Mouse (Mus musculus) limb, embryonic 12.5 days (tissue): Measurements from ENCODE around the gene Guk1. TPM values are rescaled to one million over a fixed set of nuclear protein-coding genes. Genes with fewer than 3 reads are reported as not detected.
A peak's percentile ranks its signal among the peaks of the same experiment; 100 is the strongest.

Source experiments
- ATAC-seq: fragments of 200-750 bp; cut with Nextera tagmentation; 2 replicates; pipeline ENCODE4 v1.8.0; 2017; ENCODE audit warnings: low read depth, moderate TSS enrichment; ENCODE audit not compliant: insufficient number of reproducible peaks, insufficient read depth, low FRiP score, low TSS enrichment
- H3K27ac ChIP-seq: fragments of 300-500 bp; sonication (generic); 2 replicates; pipeline ENCODE4 v1.5.1; 2016; ENCODE audit warnings: mild to moderate bottlenecking, moderate library complexity
- H3K27me3 ChIP-seq: fragments of 300-500 bp; sonication (generic); 2 replicates; pipeline ENCODE4 v1.6.1; 2016; ENCODE audit warnings: mild to moderate bottlenecking, moderate library complexity
- H3K36me3 ChIP-seq: fragments of 300-500 bp; sonication (generic); 2 replicates; pipeline ENCODE4 v1.6.1; 2016; ENCODE audit warnings: mild to moderate bottlenecking, moderate library complexity
- H3K4me1 ChIP-seq: fragments of 300-500 bp; sonication (generic); replicated peaks from 2 replicates; pipeline ENCODE4 v1.6.1; 2016
- H3K4me2 ChIP-seq: fragments of 300-500 bp; sonication (generic); 2 replicates; pipeline ENCODE4 v1.6.1; 2016; ENCODE audit warnings: mild to moderate bottlenecking, moderate library complexity
- H3K4me3 ChIP-seq: fragments of 300-500 bp; sonication (generic); replicated peaks from 2 replicates; pipeline ENCODE4 v1.5.1; 2016; ENCODE audit warnings: mild to moderate bottlenecking
- H3K9ac ChIP-seq: fragments of 300-500 bp; sonication (generic); replicated peaks from 2 replicates; pipeline ENCODE4 v1.6.1; 2016; ENCODE audit warnings: mild to moderate bottlenecking, moderate library complexity
- H3K9me3 ChIP-seq: fragments of 300-500 bp; sonication (generic); 2 replicates; pipeline ENCODE4 v1.6.1; 2016; ENCODE audit warnings: mild to moderate bottlenecking, moderate library complexity
- WGBS: fragments of 180-500 bp; shearing (Covaris S2); methylation state at CpG from one replicate; pipeline ENCODE4 v1.1.7; 2016; 5-methylcytosine and 5-hydroxymethylcytosine counted together
- polyA plus RNA-seq: library from polyadenylated mRNA; unstranded; fragments of >200 nt; fragmentation: Nextera tagmentation; extraction: Ambion mirVana; gene quantifications from 2 replicates; pipeline ENCODE4 v1.2.1, GENCODE M21; 2016

The Guk1 gene
- polyA plus RNA-seq, 1 experiment from 2014 or later, result 121 TPM

DNA sequence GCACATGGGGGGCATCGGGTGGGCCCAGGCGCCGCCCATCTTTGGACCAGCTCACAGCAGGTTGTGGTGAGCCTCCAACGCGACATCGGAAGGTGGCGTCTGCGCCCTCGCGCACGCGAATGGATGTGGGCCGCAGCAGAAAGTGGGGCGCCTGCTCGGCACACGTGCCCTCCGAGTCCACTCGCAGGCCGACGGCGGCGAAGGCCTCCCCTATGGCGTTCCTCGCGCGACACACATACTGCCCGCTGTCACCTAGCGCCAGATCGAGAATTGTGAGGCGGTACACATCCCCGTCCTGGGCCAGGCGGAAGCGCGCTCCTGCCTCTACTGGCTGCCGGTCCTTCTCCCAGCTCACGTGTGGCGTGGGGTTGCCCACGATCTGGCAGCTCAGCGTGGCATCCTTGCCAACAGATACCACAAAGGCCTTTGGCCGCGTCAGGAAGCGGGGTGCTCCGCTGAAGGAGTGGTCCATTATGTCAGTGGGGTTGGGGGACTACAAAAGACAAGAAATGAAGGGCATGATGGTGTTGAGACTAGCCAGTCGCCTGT, 56.0 kb downstream of the Guk1 start, which contains the start of gene Obscn:
Obscn (minus strand) TSS at position 499 of the 549 bp plus-strand sequence.
- H3K4me3 ChIP-seq, result peak within 1 kb of the TSS; percentile 26
- H3K9me3 ChIP-seq, result no peaks in the 10 kb centered on the region
- 18% methylated on average over 44 of the region's 44 CpGs for WGBS
- H3K27ac ChIP-seq, result no peak within 1 kb of the TSS
- no peak for ATAC-seq
- H3K27me3 ChIP-seq, result peaks cover 84% of the 10 kb centered on the region
- H3K4me1 ChIP-seq, result peaks cover 11% of the 10 kb centered on the region
- H3K9ac ChIP-seq, result 0 out of 2 replicates have a peak within 1 kb of the TSS, but pooled peaks have one; percentile 34
- no peaks in the 10 kb centered on the region for H3K36me3 ChIP-seq
- peak within 1 kb of the TSS; percentile 48 for H3K4me2 ChIP-seq

DNA sequence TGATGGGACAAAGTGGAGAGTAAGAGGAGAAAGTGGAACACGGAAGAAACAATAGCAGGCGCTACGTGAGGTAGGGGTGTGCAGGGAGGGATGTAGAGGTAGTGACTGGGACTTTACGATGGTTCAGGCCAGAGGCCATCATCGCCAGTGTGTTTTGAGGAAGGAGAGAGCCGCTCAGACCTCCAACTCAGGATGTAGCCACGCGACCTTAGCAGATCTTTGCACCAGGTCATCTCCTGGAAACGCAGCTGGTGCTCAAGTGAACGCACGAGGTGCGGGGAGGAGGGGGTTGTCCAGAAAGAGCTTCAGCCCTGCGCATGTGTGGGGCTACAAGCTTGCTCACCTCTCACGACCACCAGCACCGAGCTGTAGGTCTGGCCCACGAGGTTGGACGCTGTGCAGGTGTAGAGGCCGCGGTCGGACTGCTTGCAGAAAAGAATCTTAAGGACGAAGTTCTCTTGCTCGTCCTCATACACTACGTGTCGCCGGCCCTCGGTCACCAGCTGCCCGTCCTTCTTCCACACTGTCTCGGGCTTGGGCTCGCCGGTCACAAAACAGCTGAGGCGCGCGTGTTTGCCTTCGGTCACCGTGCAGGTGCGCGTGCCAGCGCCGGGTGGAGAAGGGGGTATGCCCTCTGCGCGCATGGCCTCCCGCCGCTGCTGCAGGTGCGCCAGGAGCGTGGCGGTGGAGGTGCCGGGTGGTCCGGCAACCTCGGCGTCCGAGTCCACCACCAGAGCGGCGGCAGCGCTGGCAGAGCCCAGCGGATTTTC, 56.8 kb downstream of the Guk1 start:
- H3K27ac ChIP-seq, result no peak overlapping the region
- no peaks in the 10 kb centered on the region for H3K36me3 ChIP-seq
- peak overlapping the region; percentile 48 for H3K4me2 ChIP-seq
- no peaks in the 10 kb centered on the region for H3K9me3 ChIP-seq
- peaks cover 90% of the 10 kb centered on the region for H3K27me3 ChIP-seq
- no peak overlapping the region for H3K9ac ChIP-seq
- WGBS, result 7% methylated on average over 55 of the region's 55 CpGs
- no peak for ATAC-seq
- H3K4me3 ChIP-seq, result peak overlapping the region; percentile 26
- peaks cover 11% of the 10 kb centered on the region for H3K4me1 ChIP-seq

DNA sequence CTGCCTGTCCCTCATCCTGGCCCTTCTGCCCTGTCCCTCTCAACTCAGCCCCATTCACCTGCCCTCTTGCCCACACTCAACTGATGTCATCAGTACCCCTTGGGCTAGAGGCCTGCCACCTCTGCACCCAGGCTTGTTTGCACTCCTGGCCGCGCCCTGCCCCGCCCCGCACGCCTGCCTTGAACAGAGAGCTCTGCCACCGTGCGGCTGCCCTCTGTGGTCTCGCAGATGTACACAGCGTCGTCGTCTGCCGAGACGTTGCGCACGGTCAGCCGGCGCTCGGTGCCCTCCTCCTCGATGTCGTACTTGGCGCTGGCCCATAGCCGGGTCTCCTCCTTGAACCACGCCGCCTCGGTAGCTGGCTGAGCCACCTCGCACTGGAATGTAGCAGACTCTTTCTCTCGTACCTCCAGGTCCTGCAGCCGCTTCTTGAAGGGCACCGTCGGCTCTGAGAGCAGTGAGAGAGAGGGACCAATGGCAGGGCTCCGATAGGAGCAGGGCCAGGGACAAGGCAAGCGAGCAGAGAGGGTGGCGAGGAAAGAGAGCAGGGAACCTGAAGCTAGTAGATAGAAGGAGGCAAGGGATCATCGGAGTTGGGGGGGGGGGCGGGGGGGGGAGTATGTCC, 57.5 kb downstream of the Guk1 start:
- H3K36me3 ChIP-seq, result no peaks in the 10 kb centered on the region
- no peak overlapping the region for H3K27ac ChIP-seq
- ATAC-seq, result no peak
- H3K4me2 ChIP-seq, result peak overlapping the region; percentile 48
- peaks cover 92% of the 10 kb centered on the region for H3K27me3 ChIP-seq
- peak overlapping the region; percentile 26 for H3K4me3 ChIP-seq
- H3K4me1 ChIP-seq, result peaks cover 11% of the 10 kb centered on the region
- no peak overlapping the region for H3K9ac ChIP-seq
- no peaks in the 10 kb centered on the region for H3K9me3 ChIP-seq
- 7% methylated on average over 34 of the region's 35 CpGs for WGBS

Other genes with a start within 250 kb of the Guk1 start
- 22.6 and 28.5 TPM in 2 replicates for gene Hist3h2ba, start 243.3 kb downstream of the Guk1 start, polyA plus RNA-seq
- gene Hist3h2a, start 237.5 kb downstream of the Guk1 start, polyA plus RNA-seq, result 26.2 and 27.9 TPM in 2 replicates
- gene Trim17, start 237.5 kb downstream of the Guk1 start, polyA plus RNA-seq, result 0.80 and 0.93 TPM in 2 replicates
- gene Trim11, start 214.1 kb downstream of the Guk1 start, polyA plus RNA-seq, result 21.6 and 22.4 TPM in 2 replicates
- gene Obscn, start 55.8 kb downstream of the Guk1 start, polyA plus RNA-seq, result 0.70 and 1.00 TPM in 2 replicates
- gene Iba57, start 28.5 kb downstream of the Guk1 start, polyA plus RNA-seq, result 4.5 and 5.0 TPM in 2 replicates
- 0.65 and 1.2 TPM in 2 replicates for gene Gjc2, start 9.0 kb downstream of the Guk1 start, polyA plus RNA-seq
- 93.9 and 94.7 TPM in 2 replicates for gene Mrpl55, start 10.3 kb upstream of the Guk1 start, polyA plus RNA-seq
- gene 2310033P09Rik, start 16.1 kb upstream of the Guk1 start, polyA plus RNA-seq, result 34.8 and 36.9 TPM in 2 replicates
- gene Arf1, start 36.1 kb upstream of the Guk1 start, polyA plus RNA-seq, result 602 and 603 TPM in 2 replicates
- 1.6 and 2.6 TPM in 2 replicates for gene Wnt3a, start 98.5 kb upstream of the Guk1 start, polyA plus RNA-seq
- gene Wnt9a, start 114.7 kb upstream of the Guk1 start, polyA plus RNA-seq, result 5.0 and 5.6 TPM in 2 replicates
- 0.16 TPM in 1 of 2 replicates, not detected in the other for gene Prss38, start 183.4 kb upstream of the Guk1 start, polyA plus RNA-seq